Mouse (Mus musculus) embryonic facial prominence, embryonic 13.5 days (tissue): ENCODE data around the gene Dnah7c. TPM values are rescaled to one million over a fixed set of nuclear protein-coding genes. Genes with fewer than 3 reads are reported as not detected.
"Not testable (repeated sequence)": the region's sequence is repeated elsewhere in the genome, so short reads cannot be mapped to it uniquely, and the experiment has no call there.

Source experiments
- ATAC-seq: fragments of 200-750 bp; cut with Nextera tagmentation; 2 replicates; pipeline ENCODE4 v1.8.0; 2017; ENCODE audit warnings: low read depth; ENCODE audit not compliant: insufficient number of reproducible peaks, insufficient read depth, low FRiP score, low TSS enrichment
- H3K27ac ChIP-seq: fragments of 300-500 bp; sonication (generic); 2 replicates; pipeline ENCODE4 v1.5.1; 2015; ENCODE audit warnings: moderate library complexity, mild to moderate bottlenecking, inconsistent platforms
- H3K27me3 ChIP-seq: fragments of 300-500 bp; sonication (generic); 2 replicates; pipeline ENCODE4 v1.6.1; 2015; ENCODE audit warnings: mild to moderate bottlenecking, inconsistent platforms
- H3K36me3 ChIP-seq: fragments of 300-500 bp; sonication (generic); 2 replicates; pipeline ENCODE4 v1.6.1; 2015; ENCODE audit warnings: mild to moderate bottlenecking, inconsistent platforms
- H3K4me1 ChIP-seq: fragments of 300-500 bp; sonication (generic); 2 replicates; pipeline ENCODE4 v1.6.1; 2015; ENCODE audit warnings: inconsistent platforms
- H3K4me2 ChIP-seq: fragments of 300-500 bp; sonication (generic); 2 replicates; pipeline ENCODE4 v1.6.1; 2015; ENCODE audit warnings: moderate library complexity, mild to moderate bottlenecking, inconsistent platforms
- H3K4me3 ChIP-seq: fragments of 300-500 bp; sonication (generic); 2 replicates; pipeline ENCODE4 v1.5.1; 2015; ENCODE audit warnings: mild to moderate bottlenecking, inconsistent platforms
- H3K9ac ChIP-seq: fragments of 300-500 bp; sonication (generic); 2 replicates; pipeline ENCODE4 v1.6.1; 2015; ENCODE audit warnings: mild to moderate bottlenecking, inconsistent platforms
- H3K9me3 ChIP-seq: fragments of 300-500 bp; sonication (generic); 2 replicates; pipeline ENCODE4 v1.6.1; 2016; ENCODE audit warnings: inconsistent platforms
- WGBS: fragments of 180-500 bp; shearing (Covaris S2); methylation state at CpG from one replicate; pipeline ENCODE4 v1.1.7; 2015; ENCODE audit warnings: mixed read lengths; 5-methylcytosine and 5-hydroxymethylcytosine counted together
- polyA plus RNA-seq: library from polyadenylated mRNA; unstranded; fragments of >200 nt; fragmentation: Nextera tagmentation; extraction: Ambion mirVana; gene quantifications from 2 replicates; pipeline ENCODE4 v1.2.1, GENCODE M21; 2015

The Dnah7c gene
- polyA plus RNA-seq: 0.11 and 0.28 TPM in 2 replicates

GRCm38 (mm10) chr1:46425137-46425925, at the start of gene Dnah7c:
Gene Dnah7c, plus strand, starts transcription at chr1:46425592.
- Histone ChIP-seq H3K27ac (no peak within 1 kb of the TSS), H3K4me2 (peak within 1 kb of the TSS; percentile 92)

DNA sequence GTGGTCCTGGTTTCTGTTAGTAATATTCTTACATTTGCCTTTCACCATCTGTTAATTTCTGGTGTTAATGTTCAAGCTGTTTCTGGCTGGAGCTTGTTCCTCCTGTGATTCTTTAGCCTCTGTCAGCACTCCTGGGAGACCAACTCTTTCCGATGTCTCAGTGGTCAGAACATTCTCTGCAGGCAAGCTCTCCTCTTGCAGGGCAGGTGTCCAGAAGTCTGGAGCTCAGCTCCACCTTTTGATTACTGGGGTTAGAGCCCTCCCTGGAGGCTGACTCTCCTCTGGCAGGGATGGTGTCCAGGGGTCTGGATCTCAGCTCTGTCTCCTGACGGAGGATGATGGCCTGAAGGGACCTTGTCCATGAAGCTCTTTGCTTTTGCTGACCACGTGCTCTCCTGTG, 44.8 kb upstream of the Dnah7c start:
- not testable (repeated sequence) for H3K9me3 ChIP-seq, H3K4me2 ChIP-seq, H3K9ac ChIP-seq, H3K36me3 ChIP-seq, H3K27ac ChIP-seq, ATAC-seq, H3K4me1 ChIP-seq, H3K4me3 ChIP-seq, H3K27me3 ChIP-seq
- 92% methylated on average over 3 of the region's 3 CpGs for WGBS

More at GRCm38 (mm10) chr1:46425137-46425925, at the start of gene Dnah7c:
- peak; percentile 33; the same call in 1 of the 2 replicates for ATAC-seq
- Histone ChIP-seq H3K36me3 (no peaks in the 10 kb centered on the region), H3K9me3 (no peaks in the 10 kb centered on the region), H3K4me1 (peaks cover 5% of the 10 kb centered on the region; the same call in 1 of the 2 replicates), H3K27me3 (no peaks in the 10 kb centered on the region), H3K4me3 (peak within 1 kb of the TSS; percentile 54), H3K9ac (peak within 1 kb of the TSS; percentile 70)
- WGBS: 8% methylated on average over 30 of the region's 30 CpGs

GRCm38 (mm10) chr1:46394681-46395297, 30.6 kb upstream of the Dnah7c start:
- not testable (repeated sequence) for H3K27ac ChIP-seq, H3K4me3 ChIP-seq, H3K4me1 ChIP-seq, ATAC-seq, H3K27me3 ChIP-seq, H3K4me2 ChIP-seq, H3K9me3 ChIP-seq, H3K9ac ChIP-seq, H3K36me3 ChIP-seq
- WGBS: 78% methylated on average over 3 of the region's 4 CpGs

DNA sequence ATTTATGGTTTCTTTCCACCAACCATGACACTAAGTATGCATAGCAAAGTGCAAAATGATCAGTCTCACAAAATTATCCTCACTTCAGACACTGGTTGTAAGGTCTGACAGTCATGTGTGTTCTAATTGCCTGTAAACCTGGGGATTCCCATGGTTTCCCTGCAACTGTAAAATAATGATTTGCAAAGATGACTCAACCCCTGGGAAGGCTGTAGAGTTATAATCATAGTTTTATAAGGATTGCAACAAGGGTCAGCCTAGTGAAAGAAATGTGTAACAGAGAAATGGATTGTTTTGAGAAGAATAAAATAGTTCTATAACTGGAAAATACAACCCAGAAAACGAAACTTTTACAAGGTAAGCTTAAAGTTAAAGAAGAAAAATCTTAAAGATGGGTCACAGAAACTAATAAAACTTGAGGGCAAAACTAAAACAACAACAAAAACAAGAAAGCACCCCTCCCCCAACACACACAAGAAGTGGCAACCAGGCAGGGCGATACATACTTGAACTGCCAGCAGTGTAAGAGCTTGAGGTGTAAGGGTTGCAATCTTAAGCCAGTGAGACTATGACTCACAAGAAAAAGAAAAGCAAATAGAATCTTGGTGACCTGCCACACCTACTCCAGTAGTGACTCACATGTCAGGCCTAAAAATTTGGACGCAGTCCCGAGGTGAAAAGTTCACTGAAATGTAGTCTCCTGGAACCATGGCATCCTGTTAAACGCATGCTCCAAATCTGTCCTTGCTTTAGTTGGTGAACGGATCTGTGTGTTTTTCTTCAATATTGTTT, 16.9 kb upstream of the Dnah7c start:
- no peak overlapping the region for H3K4me2 ChIP-seq
- WGBS: 80% methylated on average over 6 of the region's 6 CpGs
- no peak overlapping the region for H3K4me3 ChIP-seq
- H3K27me3 ChIP-seq: no peaks in the 10 kb centered on the region
- no peak overlapping the region for H3K27ac ChIP-seq
- no peaks in the 10 kb centered on the region for H3K9me3 ChIP-seq
- no peak overlapping the region for H3K9ac ChIP-seq
- ATAC-seq: no peak
- no peaks in the 10 kb centered on the region for H3K36me3 ChIP-seq
- no peaks in the 10 kb centered on the region for H3K4me1 ChIP-seq

GRCm38 (mm10) chr1:46414798-46415197, 10.6 kb upstream of the Dnah7c start:
- H3K27me3 ChIP-seq, H3K4me2 ChIP-seq, H3K9ac ChIP-seq, H3K4me1 ChIP-seq, ATAC-seq, H3K27ac ChIP-seq, H3K4me3 ChIP-seq, H3K9me3 ChIP-seq, H3K36me3 ChIP-seq: not testable (repeated sequence)
- 83% methylated on average over 7 of the region's 7 CpGs for WGBS

DNA sequence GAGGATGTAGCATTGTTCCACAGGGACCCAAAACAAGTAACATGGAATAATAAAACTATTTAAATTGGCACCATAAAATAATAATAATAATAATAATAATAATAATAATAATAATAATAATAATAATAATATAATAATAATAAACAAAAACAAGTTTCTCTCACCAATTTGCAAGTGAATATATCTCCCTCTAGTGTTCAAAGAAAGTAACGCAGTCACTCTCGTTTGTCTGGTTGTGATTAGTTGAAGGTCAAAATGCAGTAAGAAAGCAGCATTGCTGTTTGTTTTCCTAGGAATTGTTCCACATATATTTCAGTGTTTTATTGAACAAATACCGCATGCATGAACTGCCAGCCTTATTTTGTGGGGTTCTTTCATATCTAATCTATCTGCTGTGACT, 8.4 kb upstream of the Dnah7c start:
- not testable (repeated sequence) for H3K4me1 ChIP-seq, H3K27ac ChIP-seq, H3K4me3 ChIP-seq, H3K9me3 ChIP-seq, H3K9ac ChIP-seq, H3K4me2 ChIP-seq, H3K27me3 ChIP-seq, ATAC-seq, H3K36me3 ChIP-seq
- WGBS: 11% methylated on average over 3 of the region's 3 CpGs

DNA sequence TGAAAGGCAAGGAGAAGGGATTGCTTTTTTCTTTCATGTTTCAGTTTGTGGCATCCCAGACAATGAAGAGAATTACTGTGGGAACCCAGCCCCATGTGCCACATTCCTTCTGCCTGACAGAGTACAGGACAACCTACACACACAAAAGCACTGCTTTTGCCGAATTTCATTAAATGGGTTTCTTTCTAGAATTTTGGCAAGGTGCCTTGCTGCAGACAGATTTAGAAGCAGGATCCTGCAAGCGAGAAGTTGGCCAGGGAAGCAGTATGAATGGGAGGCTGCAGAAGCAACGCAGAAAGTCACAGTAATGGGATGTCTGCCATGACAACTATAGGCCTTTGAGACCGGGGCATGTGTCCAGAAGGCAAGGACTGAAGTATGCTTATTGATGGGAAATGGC, 6.4 kb upstream of the Dnah7c start:
- 0 out of 2 replicates have a peak, but pooled peaks have one; percentile 26 for ATAC-seq
- not testable (repeated sequence) for H3K9ac ChIP-seq, H3K4me3 ChIP-seq, H3K4me1 ChIP-seq, H3K36me3 ChIP-seq, H3K9me3 ChIP-seq, H3K27ac ChIP-seq, H3K27me3 ChIP-seq, H3K4me2 ChIP-seq
- WGBS: 44% methylated on average over 4 of the region's 4 CpGs

- WGBS: 77% methylated on average over 2 of the region's 2 CpGs
- Histone ChIP-seq H3K36me3 (no peaks in the 10 kb centered on the region), H3K27me3 (no peaks in the 10 kb centered on the region), H3K9me3 (no peaks in the 10 kb centered on the region), H3K27ac (no peak overlapping the region), H3K4me1 (peaks cover 5% of the 10 kb centered on the region; the same call in 1 of the 2 replicates), H3K4me2 (no peak overlapping the region), H3K9ac (no peak overlapping the region), H3K4me3 (no peak overlapping the region)
- no peak for ATAC-seq
Observed at GRCm38 (mm10) chr1:46428401-46428800, 3.0 kb downstream of the Dnah7c start.

DNA sequence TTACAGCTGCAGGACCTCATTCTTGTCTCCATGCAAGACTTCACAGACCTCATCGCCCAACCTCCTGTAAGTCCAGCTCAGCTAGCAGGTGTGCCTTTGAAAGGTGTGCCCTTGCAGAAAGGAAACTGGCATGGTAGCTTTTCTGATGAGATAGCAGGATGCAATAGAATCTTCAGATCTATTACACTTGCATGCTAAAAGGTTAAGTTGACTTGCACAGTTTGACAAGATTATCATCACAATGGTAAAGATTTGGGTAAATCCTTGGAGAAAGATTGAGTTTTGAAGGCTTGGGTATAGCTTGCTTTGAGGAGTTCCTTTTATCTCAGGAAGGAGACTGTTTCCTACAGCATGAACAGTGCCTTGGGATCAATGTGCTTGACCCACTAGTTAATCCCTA, 89.3 kb downstream of the Dnah7c start:
- not testable (repeated sequence) for H3K4me3 ChIP-seq, ATAC-seq, H3K9ac ChIP-seq, H3K27ac ChIP-seq, H3K9me3 ChIP-seq, H3K36me3 ChIP-seq, H3K4me2 ChIP-seq, H3K4me1 ChIP-seq, H3K27me3 ChIP-seq
- 83% methylated on average over 1 of the region's 1 CpGs for WGBS

DNA sequence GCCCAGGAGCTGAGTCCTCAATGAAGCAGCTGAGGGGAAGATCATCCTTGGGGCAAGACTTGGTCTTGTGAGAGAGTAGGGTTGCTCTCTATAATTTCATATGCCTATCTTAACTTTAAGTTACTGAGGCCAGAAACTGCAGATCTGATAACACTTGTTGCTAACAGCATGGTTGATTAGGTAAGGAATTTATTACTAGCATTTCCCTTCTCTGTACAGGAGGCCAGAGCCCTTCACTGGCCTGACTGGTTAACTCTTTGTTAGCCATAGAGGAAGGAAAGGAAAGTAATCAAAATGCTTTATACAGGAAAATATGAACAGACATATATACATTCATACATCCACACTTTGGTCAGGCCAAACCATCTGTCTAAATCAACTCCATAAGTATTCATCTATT, 95.6 kb downstream of the Dnah7c start:
- Histone ChIP-seq H3K9me3 (no peaks in the 10 kb centered on the region), H3K27ac (no peak overlapping the region), H3K4me3 (no peak overlapping the region), H3K4me1 (no peaks in the 10 kb centered on the region), H3K4me2 (no peak overlapping the region), H3K9ac (no peak overlapping the region), H3K36me3 (no peaks in the 10 kb centered on the region), H3K27me3 (no peaks in the 10 kb centered on the region)
- ATAC-seq: no peak

- WGBS: 52% methylated on average over 3 of the region's 3 CpGs
Observed at GRCm38 (mm10) chr1:46526537-46526936, 101.1 kb downstream of the Dnah7c start.

More at GRCm38 (mm10) chr1:46526537-46526936, 101.1 kb downstream of the Dnah7c start:
- H3K4me1 ChIP-seq, ATAC-seq, H3K9me3 ChIP-seq, H3K4me3 ChIP-seq, H3K4me2 ChIP-seq, H3K9ac ChIP-seq, H3K27me3 ChIP-seq, H3K36me3 ChIP-seq, H3K27ac ChIP-seq: not testable (repeated sequence)
